In the genomic region with DNA sequence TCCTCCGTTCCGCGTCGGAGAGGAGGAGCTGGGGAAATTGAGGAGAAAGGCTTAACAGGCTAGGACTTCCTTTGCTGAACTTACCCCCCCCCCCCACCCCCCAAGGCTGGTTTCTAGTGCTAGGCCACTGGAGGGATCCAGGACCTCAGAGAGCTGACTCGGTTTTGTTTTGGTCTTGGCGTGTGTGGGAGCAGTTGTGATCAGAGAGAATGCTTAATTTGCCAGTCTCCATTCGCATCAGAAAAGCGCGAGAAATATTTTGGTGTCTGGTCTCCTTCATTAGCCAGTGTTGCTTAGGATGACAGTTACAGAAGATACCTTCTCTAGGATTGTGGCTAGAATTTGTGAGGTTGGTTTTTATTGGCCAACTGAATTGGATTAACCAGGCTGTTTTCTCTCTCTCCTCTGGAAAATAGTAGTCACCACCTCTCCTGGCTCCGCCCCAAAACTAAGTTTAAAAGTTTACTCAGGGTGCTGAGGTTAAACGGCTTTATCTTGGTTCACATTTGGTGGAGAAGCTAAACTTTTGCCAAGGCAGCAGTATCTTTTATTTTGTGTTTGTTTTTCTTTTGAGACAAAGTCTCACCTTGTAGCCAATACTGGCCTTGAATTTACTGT, we compare ENCODE assay signal across 8 mouse cellular contexts. TPM values are rescaled to one million over a fixed set of nuclear protein-coding genes. Genes with fewer than 3 reads are reported as not detected.
DNase-seq lines count a peak whose midpoint lies in the region; ATAC-seq and TF ChIP-seq lines count a peak whose summit lies in the region.

No protein-coding gene starts in this region.

- H3K4me3 ChIP-seq in C2C12 (ENCODE audit: insufficient read depth, poor library complexity, severe bottlenecking) (peak overlapping the region; percentile 92), G1E (ENCODE audit: low read depth, low read length) (peak overlapping the region; percentile 92)
- peak overlapping the region; percentile 90 for H3K4me3 ChIP-seq in embryonic fibroblast, embryonic 13.5 days (ENCODE audit: insufficient read depth, low read length)
- H3K4me3 ChIP-seq in hindbrain, embryonic 10.5 days = peak overlapping the region; percentile 94
- peak overlapping the region; percentile 89 for H3K4me3 ChIP-seq in limb, embryonic 14.5 days (replicated peaks; ENCODE audit: low read length)
- H3K4me3 ChIP-seq in midbrain, postnatal 0 days (ENCODE audit: low read depth, low read length) = peak overlapping the region; percentile 94

- intact Hi-C loops in gastrocnemius, postnatal 14 days (cut with DNase I; ENCODE audit: low total_unique reads) = no loop called here

- H3K27me3 ChIP-seq in C2C12 (ENCODE audit: control insufficient read depth, insufficient read depth, insufficient read length) (no peaks in the 10 kb centered on the region), G1E (ENCODE audit: insufficient read depth, low read length) (no peaks in the 10 kb centered on the region)
- no peaks in the 10 kb centered on the region for H3K27me3 ChIP-seq in hindbrain, embryonic 10.5 days (ENCODE audit: insufficient read depth, poor library complexity, severe bottlenecking)
- H3K27me3 ChIP-seq in limb, embryonic 14.5 days (ENCODE audit: control insufficient read depth, insufficient read depth, low read length) = no peaks in the 10 kb centered on the region
- H3K27me3 ChIP-seq in midbrain, postnatal 0 days (ENCODE audit: insufficient read depth, low read length) = no peaks in the 10 kb centered on the region

- peaks cover 37% of the 10 kb centered on the region for H3K79me3 ChIP-seq in C2C12 (ENCODE audit: low read depth)

- peaks cover 27% of the 10 kb centered on the region for H3K4me1 ChIP-seq in G1E (ENCODE audit: insufficient read depth, low read depth, low read length)
- H3K4me1 ChIP-seq in embryonic fibroblast, embryonic 13.5 days (ENCODE audit: control insufficient read depth, insufficient read depth, low read length) = no peaks in the 10 kb centered on the region
- H3K4me1 ChIP-seq in hindbrain, embryonic 10.5 days (replicated peaks) = peaks cover 22% of the 10 kb centered on the region
- H3K4me1 ChIP-seq in limb, embryonic 14.5 days (ENCODE audit: control insufficient read depth, insufficient read depth, low read length) = peaks cover 15% of the 10 kb centered on the region
- peaks cover 7% of the 10 kb centered on the region; the same call in 1 of the 2 replicates for H3K4me1 ChIP-seq in midbrain, postnatal 0 days (ENCODE audit: insufficient read depth, low read length)

- H3K9me3 ChIP-seq in G1E (replicated peaks) = no peaks in the 10 kb centered on the region
- no peaks in the 10 kb centered on the region for H3K9me3 ChIP-seq in hindbrain, embryonic 10.5 days
- no peaks in the 10 kb centered on the region for H3K9me3 ChIP-seq in limb, embryonic 14.5 days (ENCODE audit: control insufficient read depth, low read length)
- H3K9me3 ChIP-seq in midbrain, postnatal 0 days (ENCODE audit: low read length) = no peaks in the 10 kb centered on the region

- WGBS in hindbrain, embryonic 10.5 days = 9% methylated on average over 11 of the region's 11 CpGs
- 7% methylated on average over 11 of the region's 11 CpGs for WGBS in limb, embryonic 14.5 days
- WGBS in midbrain, postnatal 0 days = 9% methylated on average over 11 of the region's 11 CpGs

- peak overlapping the region; percentile 96 for H3ac ChIP-seq in C2C12 (ENCODE audit: control insufficient read depth, insufficient read length, low read depth)

- no peak for TF ChIP-seq CTCF in C2C12 (IDR thresholded peaks at IDR 0.05; ENCODE audit: control insufficient read depth, insufficient read depth, insufficient read length)
- no peak for TF ChIP-seq CTCF in G1E (IDR thresholded peaks at IDR 0.05; ENCODE audit: low read depth, low read length)
- TF ChIP-seq CTCF in embryonic fibroblast, embryonic 13.5 days (IDR thresholded peaks at IDR 0.05; ENCODE audit: borderline replicate concordance, insufficient read depth, low read length) = no peak
- TF ChIP-seq CTCF in midbrain, postnatal 0 days (IDR thresholded peaks at IDR 0.05) = no peak

- TF ChIP-seq POLR2A in embryonic fibroblast, embryonic 13.5 days (IDR thresholded peaks at IDR 0.05; ENCODE audit: low read depth, low read length) = no peak
- TF ChIP-seq POLR2A in limb, embryonic 14.5 days (IDR thresholded peaks at IDR 0.05; ENCODE audit: borderline replicate concordance, extremely low read depth, insufficient read depth, insufficient read length) = no peak

- ATAC-seq in G1E (ENCODE audit: extremely low read depth, insufficient number of reproducible peaks, low FRiP score, poor library complexity, severe bottlenecking) = no peak
- ATAC-seq in limb, embryonic 14.5 days (ENCODE audit: low FRiP score, low read depth) = peak; percentile 10
- 0 out of 2 replicates have a peak, but pooled peaks have one; percentile 11 for ATAC-seq in midbrain, postnatal 0 days (ENCODE audit: low FRiP score)
- ATAC-seq in monocyte, adult 5-6 weeks (replicated peaks; ENCODE audit: insufficient number of reproducible peaks, low FRiP score, low TSS enrichment, poor library complexity, severe bottlenecking) = no peak

- H3K4me2 ChIP-seq in limb, embryonic 14.5 days (replicated peaks; ENCODE audit: low read depth, low read length, severe bottlenecking) = peak overlapping the region; percentile 61
- H3K4me2 ChIP-seq in midbrain, postnatal 0 days (ENCODE audit: low read depth, low read length, poor library complexity, severe bottlenecking) = peak overlapping the region; percentile 68

- peak overlapping the region; percentile 94 for H3K27ac ChIP-seq in embryonic fibroblast, embryonic 13.5 days (ENCODE audit: insufficient read depth, low read length)
- peak overlapping the region; percentile 97 for H3K27ac ChIP-seq in hindbrain, embryonic 10.5 days
- peak overlapping the region; percentile 96 for H3K27ac ChIP-seq in limb, embryonic 14.5 days (replicated peaks; ENCODE audit: low read depth, low read length)
- H3K27ac ChIP-seq in midbrain, postnatal 0 days (ENCODE audit: low read depth, low read length) = peak overlapping the region; percentile 94

- peak; percentile 67 for DNase-seq in G1E (ENCODE audit: low spot score)
- DNase-seq in hindbrain, embryonic 10.5 days (ENCODE audit: low spot score) = no peak
- DNase-seq in limb, embryonic 14.5 days (ENCODE audit: low spot score) = peak; percentile 6
- peak; percentile 3 for DNase-seq in midbrain, postnatal 0 days (ENCODE audit: low spot score)
- no peak for DNase-seq in gastrocnemius, postnatal 14 days

- H3K36me3 ChIP-seq in C2C12 (ENCODE audit: control insufficient read depth, insufficient read depth) (peaks cover 13% of the 10 kb centered on the region), G1E (replicated peaks) (peaks cover 33% of the 10 kb centered on the region)
- peaks cover 28% of the 10 kb centered on the region for H3K36me3 ChIP-seq in hindbrain, embryonic 10.5 days
- H3K36me3 ChIP-seq in limb, embryonic 14.5 days (ENCODE audit: control insufficient read depth, insufficient read depth, low read length) = peaks cover 21% of the 10 kb centered on the region
- no peaks in the 10 kb centered on the region for H3K36me3 ChIP-seq in midbrain, postnatal 0 days (ENCODE audit: insufficient read depth, low read length)

- peak overlapping the region; percentile 87 for H3K9ac ChIP-seq in limb, embryonic 14.5 days (ENCODE audit: low read depth, low read length, severe bottlenecking)
- H3K9ac ChIP-seq in midbrain, postnatal 0 days (replicated peaks; ENCODE audit: low read length, poor library complexity, severe bottlenecking) = peak overlapping the region; percentile 96

- H3K79me2 ChIP-seq in C2C12 (ENCODE audit: control insufficient read depth, insufficient read depth) = peaks cover 76% of the 10 kb centered on the region

RNA-seq across cellular contexts. Expression of a gene that starts 0.7 kb away (rescaled TPM):
- polyA plus RNA-seq in C2C12 (2012; fragmentation: generic; extraction: Trizol) (2.9 TPM), G1E (2012) (2.8 and 3.0 TPM in 2 replicates)
- total RNA-seq in G1E (2014; fragmentation: Nextera tagmentation) (24.7 and 27.3 TPM in 2 replicates), G1E (2017) (4.4 and 6.0 TPM in 2 replicates)
- polyA plus RNA-seq in embryonic fibroblast, embryonic 13.5 days (2011; ENCODE audit: insufficient read length, low read depth, missing spikeins) = 33.4 and 37.1 TPM in 2 replicates
- 17.6 and 24.4 TPM in 2 replicates for polyA plus RNA-seq in hindbrain, embryonic 10.5 days (2016; fragmentation: Nextera tagmentation; extraction: Ambion mirVana)
- polyA plus RNA-seq in limb, embryonic 14.5 days (2012; rRNA removed) = 19.2 and 22.6 TPM in 2 replicates
- polyA plus RNA-seq in limb, embryonic 14.5 days (2014; fragmentation: Nextera tagmentation; extraction: Ambion mirVana) = 33.2 and 34.2 TPM in 2 replicates
- 40.5 and 43.1 TPM in 2 replicates for total RNA-seq in midbrain, postnatal 0 days (2014; rRNA removed)
- polyA plus RNA-seq in midbrain, postnatal 0 days (2015; fragmentation: Nextera tagmentation; extraction: Ambion mirVana) = 35.6 and 37.6 TPM in 2 replicates
- total RNA-seq in monocyte, adult 5-6 weeks (2017) = 0.75 to 5.8 TPM (median 3.9 TPM) in 3 replicates
- 10 to 100 TPM; 19.1 to 21.2 TPM for total RNA-seq in gastrocnemius, postnatal 14 days (2021)

RNA-seq across cellular contexts. Expression of a gene that starts 0.9 kb away (rescaled TPM):
- polyA plus RNA-seq in C2C12 (2012; fragmentation: generic; extraction: Trizol) (7.5 TPM), G1E (2012) (51.7 and 54.3 TPM in 2 replicates)
- total RNA-seq in G1E (2014; fragmentation: Nextera tagmentation) (42.1 and 54.4 TPM in 2 replicates), G1E (2017) (15.2 and 17.4 TPM in 2 replicates)
- polyA plus RNA-seq in embryonic fibroblast, embryonic 13.5 days (2011; ENCODE audit: insufficient read length, low read depth, missing spikeins) = 16.2 and 19.1 TPM in 2 replicates
- 18.7 and 19.2 TPM in 2 replicates for polyA plus RNA-seq in hindbrain, embryonic 10.5 days (2016; fragmentation: Nextera tagmentation; extraction: Ambion mirVana)
- 36.5 and 46.3 TPM in 2 replicates for polyA plus RNA-seq in limb, embryonic 14.5 days (2012; rRNA removed)
- 16.0 and 17.9 TPM in 2 replicates for polyA plus RNA-seq in limb, embryonic 14.5 days (2014; fragmentation: Nextera tagmentation; extraction: Ambion mirVana)
- 26.6 and 27.7 TPM in 2 replicates for total RNA-seq in midbrain, postnatal 0 days (2014; rRNA removed)
- polyA plus RNA-seq in midbrain, postnatal 0 days (2015; fragmentation: Nextera tagmentation; extraction: Ambion mirVana) = 10.0 and 11.9 TPM in 2 replicates
- total RNA-seq in monocyte, adult 5-6 weeks (2017) = 25.4 to 48.6 TPM (median 28.2 TPM) in 3 replicates
- 10 to 100 TPM; 10.6 to 10.8 TPM for total RNA-seq in gastrocnemius, postnatal 14 days (2021)

RNA-seq across cellular contexts. Expression of a gene that starts 28.6 kb away (rescaled TPM):
- polyA plus RNA-seq in C2C12 (2012; fragmentation: generic; extraction: Trizol) = 42.2 TPM
- total RNA-seq in G1E (2014; fragmentation: Nextera tagmentation) = 41.2 and 58.1 TPM in 2 replicates
- total RNA-seq in G1E (2017) = 72.5 and 74.6 TPM in 2 replicates
- polyA plus RNA-seq in G1E (2012) = 34.5 and 38.4 TPM in 2 replicates
- 64.3 and 65.8 TPM in 2 replicates for polyA plus RNA-seq in embryonic fibroblast, embryonic 13.5 days (2011; ENCODE audit: insufficient read length, low read depth, missing spikeins)
- polyA plus RNA-seq in hindbrain, embryonic 10.5 days (2016; fragmentation: Nextera tagmentation; extraction: Ambion mirVana) = 35.9 and 47.5 TPM in 2 replicates
- 31.3 and 37.0 TPM in 2 replicates for polyA plus RNA-seq in limb, embryonic 14.5 days (2012; rRNA removed)
- polyA plus RNA-seq in limb, embryonic 14.5 days (2014; fragmentation: Nextera tagmentation; extraction: Ambion mirVana) = 49.6 and 50.0 TPM in 2 replicates
- 23.6 and 28.6 TPM in 2 replicates for total RNA-seq in midbrain, postnatal 0 days (2014; rRNA removed)
- 21.2 and 22.9 TPM in 2 replicates for polyA plus RNA-seq in midbrain, postnatal 0 days (2015; fragmentation: Nextera tagmentation; extraction: Ambion mirVana)
- total RNA-seq in monocyte, adult 5-6 weeks (2017) = 26.3 to 41.9 TPM (median 28.8 TPM) in 3 replicates
- total RNA-seq in gastrocnemius, postnatal 14 days (2021) = 10 to 100 TPM; 20.9 to 25.4 TPM

RNA-seq across cellular contexts. Expression of a gene that starts 29.6 kb away (rescaled TPM):
- polyA plus RNA-seq in C2C12 (2012; fragmentation: generic; extraction: Trizol) (7.8 TPM), G1E (2012) (10.3 and 10.5 TPM in 2 replicates)
- total RNA-seq in G1E (2014; fragmentation: Nextera tagmentation) (7.4 and 9.7 TPM in 2 replicates), G1E (2017) (4.7 and 5.2 TPM in 2 replicates)
- 11.4 and 15.5 TPM in 2 replicates for polyA plus RNA-seq in embryonic fibroblast, embryonic 13.5 days (2011; ENCODE audit: insufficient read length, low read depth, missing spikeins)
- polyA plus RNA-seq in hindbrain, embryonic 10.5 days (2016; fragmentation: Nextera tagmentation; extraction: Ambion mirVana) = 7.8 and 10.7 TPM in 2 replicates
- polyA plus RNA-seq in limb, embryonic 14.5 days (2012; rRNA removed) = 18.2 and 21.2 TPM in 2 replicates
- 6.5 and 7.1 TPM in 2 replicates for polyA plus RNA-seq in limb, embryonic 14.5 days (2014; fragmentation: Nextera tagmentation; extraction: Ambion mirVana)
- 49.1 and 62.8 TPM in 2 replicates for total RNA-seq in midbrain, postnatal 0 days (2014; rRNA removed)
- polyA plus RNA-seq in midbrain, postnatal 0 days (2015; fragmentation: Nextera tagmentation; extraction: Ambion mirVana) = 28.1 and 28.8 TPM in 2 replicates
- total RNA-seq in monocyte, adult 5-6 weeks (2017) = 1.4 to 10.7 TPM (median 3.1 TPM) in 3 replicates
- total RNA-seq in gastrocnemius, postnatal 14 days (2021) = 1 to 10 TPM; 2.7 to 3.7 TPM

Comparison
In these comparisons a context has a peak if more than half of its experiments do, and no peak if none do; other contexts are left out.
1. ATAC-seq: peak in limb, embryonic 14.5 days (single experiment) and midbrain, postnatal 0 days (single experiment); none in G1E (single experiment) and monocyte, adult 5-6 weeks (single experiment).
2. DNase-seq: peak in G1E (single experiment), limb, embryonic 14.5 days (single experiment) and midbrain, postnatal 0 days (single experiment); none in hindbrain, embryonic 10.5 days (single experiment) and gastrocnemius, postnatal 14 days (single experiment).
3. Peak in every context shown above with its lines, with median percentiles within 50 percentile points of each other: H3K4me3 ChIP-seq and H3K27ac ChIP-seq.